Mouse (Mus musculus) heart, adult 2 months (tissue): Measurements from ENCODE around the gene Irak1bp1. TPM values are rescaled to one million over a fixed set of nuclear protein-coding genes. Genes with fewer than 3 reads are reported as not detected.

ENCODE experiments used
- DNase-seq, 2 experiments: peaks; one replicate each; pipeline ENCODE4 v3.0.0; 2021
- H3K27ac ChIP-seq: fragments of 200-600 bp; 2 replicates; pipeline ENCODE4 v1.8.1; 2022
- H3K27me3 ChIP-seq: fragments of 200-500 bp; 2 replicates; pipeline ENCODE4 v1.6.1; 2012; ENCODE audit warnings: mild to moderate bottlenecking, low read length, inconsistent platforms, mixed read lengths; ENCODE audit not compliant: control insufficient read depth, insufficient read depth
- H3K36me3 ChIP-seq: fragments of 200-500 bp; 2 replicates; pipeline ENCODE4 v1.6.1; 2012; ENCODE audit warnings: low read length, inconsistent platforms; ENCODE audit not compliant: control insufficient read depth, insufficient read depth
- H3K4me1 ChIP-seq: fragments of 200-500 bp; 2 replicates; pipeline ENCODE4 v1.6.1; 2011; ENCODE audit warnings: low read length; ENCODE audit not compliant: control insufficient read depth, insufficient read depth
- H3K4me3 ChIP-seq: fragments of 200-600 bp; 2 replicates; pipeline ENCODE4 v1.8.1; 2022
- H3K79me2 ChIP-seq: fragments of 200-500 bp; replicated peaks from 2 replicates; pipeline ENCODE4 v1.6.1; 2012; ENCODE audit warnings: mild to moderate bottlenecking, inconsistent platforms, low read length, moderate library complexity, mixed read lengths; ENCODE audit not compliant: control insufficient read depth, insufficient read depth
- H3K9ac ChIP-seq: fragments of 200-500 bp; 2 replicates; pipeline ENCODE4 v1.6.1; 2012; ENCODE audit warnings: low read depth, mild to moderate bottlenecking, control low read depth, inconsistent platforms, low read length, mixed read lengths
- CTCF ChIP-seq: fragments of 200-600 bp; IDR thresholded peaks from 2 replicates; pipeline ENCODE4 v1.8.1; 2022; ENCODE audit warnings: antibody characterized with exemption, mild to moderate bottlenecking, moderate library complexity
- EP300 ChIP-seq: fragments of 200-500 bp; IDR thresholded peaks from 2 replicates; pipeline ENCODE4 v1.6.1; 2011; ENCODE audit warnings: low read depth, low read length, control low read depth; ENCODE audit not compliant: insufficient read depth
- POLR2A ChIP-seq: fragments of 200-500 bp; IDR thresholded peaks from 2 replicates; pipeline ENCODE4 v1.6.1; 2011; ENCODE audit warnings: mild to moderate bottlenecking, low read depth, low read length, control low read depth; ENCODE audit not compliant: insufficient read depth
- WGBS: fragments of 180-500 bp; shearing (Covaris S2); methylation state at CpG from one replicate; pipeline ENCODE4 v1.1.7; 2018; 5-methylcytosine and 5-hydroxymethylcytosine counted together
- intact Hi-C: fragments of 180-260 bp; cut with DNase I; formaldehyde crosslinking; loops from one replicate; pipeline ENCODE4 v1.15.1; 2025
- polyA plus RNA-seq: library from polyadenylated mRNA; depleted of rRNA; stranded (reverse); fragments of >200 nt; gene quantifications from 2 replicates; pipeline ENCODE4 v1.2.3, GENCODE M21; 2012
- total RNA-seq, 2 experiments: library from RNA; stranded (reverse); gene quantifications; 2 replicates each; pipeline ENCODE4 v1.2.3; 2021

Irak1bp1 gene
- total and polyA plus RNA-seq, 3 experiments, result 2.3 to 3.2 (median 2.4) TPM

GRCm38 (mm10) chr9:82842671-82843070, 13.3 kb downstream of the Irak1bp1 start:
- Histone ChIP-seq H3K9ac (no peak overlapping the region), H3K36me3 (no peaks in the 10 kb centered on the region), H3K4me3 (no peak overlapping the region), H3K27ac (no peak overlapping the region), H3K4me1 (no peaks in the 10 kb centered on the region), H3K79me2 (no peaks in the 10 kb centered on the region), H3K27me3 (no peaks in the 10 kb centered on the region)
- WGBS, result 73% methylated on average over 4 of the region's 4 CpGs
- intact Hi-C loops, result no loop called here
- no peak for DNase-seq
- TF ChIP-seq POLR2A (no peak), EP300 (no peak), CTCF (no peak)

GRCm38 (mm10) chr9:82854040-82854439, 24.7 kb downstream of the Irak1bp1 start:
- Histone ChIP-seq H3K4me3 (no peak overlapping the region), H3K9ac (no peak overlapping the region), H3K27me3 (no peaks in the 10 kb centered on the region), H3K36me3 (no peaks in the 10 kb centered on the region), H3K27ac (no peak overlapping the region), H3K79me2 (no peaks in the 10 kb centered on the region), H3K4me1 (no peaks in the 10 kb centered on the region)
- intact Hi-C loops, result no loop called here
- TF ChIP-seq POLR2A, result no peak
- TF ChIP-seq CTCF, result peak; percentile 60
- no peak for TF ChIP-seq EP300
- DNase-seq, result no peak
- WGBS, result 56% methylated on average over 2 of the region's 2 CpGs

GRCm38 (mm10) chr9:82854973-82855614, 25.8 kb downstream of the Irak1bp1 start:
- intact Hi-C loops, result no loop called here
- Histone ChIP-seq H3K4me3 (no peak overlapping the region), H3K36me3 (no peaks in the 10 kb centered on the region), H3K27me3 (no peaks in the 10 kb centered on the region), H3K27ac (no peak overlapping the region), H3K79me2 (no peaks in the 10 kb centered on the region), H3K4me1 (no peaks in the 10 kb centered on the region), H3K9ac (no peak overlapping the region)
- TF ChIP-seq EP300 (no peak), CTCF (no peak), POLR2A (no peak)
- WGBS, result 36% methylated on average over 3 of the region's 3 CpGs
- DNase-seq, result no peak

GRCm38 (mm10) chr9:82856241-82856640, 26.9 kb downstream of the Irak1bp1 start:
- Histone ChIP-seq H3K4me3 (no peak overlapping the region), H3K27ac (no peak overlapping the region), H3K36me3 (no peaks in the 10 kb centered on the region), H3K27me3 (no peaks in the 10 kb centered on the region), H3K9ac (no peak overlapping the region), H3K4me1 (no peaks in the 10 kb centered on the region), H3K79me2 (no peaks in the 10 kb centered on the region)
- no peak for DNase-seq
- intact Hi-C loops, result no loop called here
- TF ChIP-seq EP300 (no peak), CTCF (no peak), POLR2A (no peak)
- 82% methylated on average over 4 of the region's 4 CpGs for WGBS

- intact Hi-C loops, result no loop called here
- no peak for DNase-seq
- Histone ChIP-seq H3K27ac (no peak overlapping the region), H3K27me3 (no peaks in the 10 kb centered on the region), H3K4me3 (no peak overlapping the region), H3K4me1 (no peaks in the 10 kb centered on the region), H3K79me2 (no peaks in the 10 kb centered on the region), H3K36me3 (no peaks in the 10 kb centered on the region), H3K9ac (no peak overlapping the region)
- TF ChIP-seq POLR2A, result no peak
- 82% methylated on average over 2 of the region's 2 CpGs for WGBS
These were observed 31.5 kb downstream of the Irak1bp1 start for GRCm38 (mm10) chr9:82860805-82861204.

- 69% methylated on average over 4 of the region's 4 CpGs for WGBS
- Histone ChIP-seq H3K4me3 (no peak overlapping the region), H3K36me3 (no peaks in the 10 kb centered on the region), H3K9ac (no peak overlapping the region), H3K27me3 (no peaks in the 10 kb centered on the region), H3K27ac (no peak overlapping the region), H3K4me1 (no peaks in the 10 kb centered on the region), H3K79me2 (no peaks in the 10 kb centered on the region)
- intact Hi-C loops, result no loop called here
- DNase-seq, result peak; percentile 30 to 41
- no peak for TF ChIP-seq CTCF
- no peak for TF ChIP-seq POLR2A
- no peak for TF ChIP-seq EP300
These were observed 32.0 kb downstream of the Irak1bp1 start for GRCm38 (mm10) chr9:82861316-82861715.
